Mouse (Mus musculus): Measurements from ENCODE around the gene Retreg3.

DNA sequence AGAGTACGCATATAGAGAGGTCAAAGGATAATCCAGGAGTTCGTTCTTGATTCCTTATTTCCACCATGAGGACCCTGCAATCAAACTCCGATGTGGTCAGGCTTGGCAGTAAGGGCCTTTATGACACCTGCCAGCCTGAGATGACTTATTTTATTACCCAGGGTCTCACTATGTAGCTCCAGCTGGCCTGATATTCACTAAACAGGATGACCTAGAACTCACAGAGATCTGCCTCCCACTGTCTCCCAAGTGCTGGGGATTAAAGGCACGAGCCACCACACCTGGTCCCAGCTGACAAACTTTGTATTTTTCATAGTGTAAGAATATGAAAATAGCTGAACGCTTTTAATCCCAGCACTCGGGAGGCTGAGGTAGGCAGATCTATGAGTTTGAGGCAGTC is 35.5 kb upstream of the Retreg3 start:
- no peak for TF ChIP-seq POLR2A (IDR thresholded peaks at IDR 0.05; ENCODE audit: low read depth, low read length)
- no peak for TF ChIP-seq CTCF (IDR thresholded peaks at IDR 0.05; ENCODE audit: borderline replicate concordance, insufficient read depth, low read length)
